Mouse (Mus musculus): Measurements from ENCODE around the gene Syt14. TPM values are rescaled to one million over a fixed set of nuclear protein-coding genes. Genes with fewer than 3 reads are reported as not detected.

Syt14 gene
- total RNA-seq, 2 experiments from 2014 or later = 0.14 to 0.19 TPM

Other genes starting within 250 kb of the Syt14 start
- gene Sertad4, start 180.0 kb downstream of the Syt14 start, total RNA-seq (2021) = 1 to 10 TPM; 3.8 to 6.2 TPM
- 10 to 100 TPM in 1 of 2 experiments, 1 to 10 TPM in 1; 9.6 to 10.9 TPM for gene Diexf, start 94.5 kb upstream of the Syt14 start, total RNA-seq (2021)
- gene Irf6, start 117.3 kb upstream of the Syt14 start, total RNA-seq (2021) = 1 to 10 TPM; 1.4 to 2.6 TPM
- 1 to 10 TPM; 3.2 to 4.4 TPM for gene A130010J15Rik, start 132.3 kb upstream of the Syt14 start, total RNA-seq (2021)
- 1 to 10 TPM; 1.2 to 1.9 TPM for gene Traf3ip3, start 165.9 kb upstream of the Syt14 start, total RNA-seq (2021)
- gene Lamb3, start 171.9 kb upstream of the Syt14 start, total RNA-seq (2021) = 10 to 100 TPM; 10.2 to 13.0 TPM
- gene Hsd11b1, start 228.3 kb upstream of the Syt14 start, total RNA-seq (2021) = 10 to 100 TPM in 1 of 2 experiments, 1 to 10 TPM in 1; 8.6 to 13.2 TPM
- gene G0s2, start 237.4 kb upstream of the Syt14 start, total RNA-seq (2021) = 10 to 100 TPM; 53.6 to 57.8 TPM

Data from heart, postnatal 36 days (tissue).